Mouse (Mus musculus) neural tube, embryonic 14.5 days (tissue): ENCODE measurements at regions not wholly inside any gene's neighbourhood (a gene's known extent, or its start where the extent isn't known, plus 50 kb on each side); places are given as distances from the start of the nearest gene placed in this dataset.
A peak's percentile ranks its signal among the peaks of the same experiment; 100 is the strongest.

ENCODE experiments used
- ATAC-seq: fragments of 200-750 bp; cut with Nextera tagmentation; 2 replicates; pipeline ENCODE4 v1.8.0; 2017; ENCODE audit warnings: low read depth, mild to moderate bottlenecking, moderate TSS enrichment, moderate library complexity
- H3K27ac ChIP-seq: fragments of 300-500 bp; sonication (generic); 2 replicates; pipeline ENCODE4 v1.5.1; 2014; ENCODE audit warnings: low read depth, mild to moderate bottlenecking, control low read depth, low read length, moderate library complexity, mixed read lengths
- H3K27me3 ChIP-seq: fragments of 300-500 bp; sonication (generic); 2 replicates; pipeline ENCODE4 v1.6.1; 2014; ENCODE audit warnings: low read length; ENCODE audit not compliant: control insufficient read depth, insufficient read depth
- H3K36me3 ChIP-seq: fragments of 300-500 bp; sonication (generic); 2 replicates; pipeline ENCODE4 v1.6.1; 2014; ENCODE audit warnings: low read length, mixed read lengths; ENCODE audit not compliant: control insufficient read depth, insufficient read depth
- H3K4me1 ChIP-seq: fragments of 300-500 bp; sonication (generic); 2 replicates; pipeline ENCODE4 v1.6.1; 2014; ENCODE audit warnings: low read length; ENCODE audit not compliant: control insufficient read depth, insufficient read depth
- H3K4me2 ChIP-seq: fragments of 300-500 bp; sonication (generic); 2 replicates; pipeline ENCODE4 v1.6.1; 2014; ENCODE audit warnings: mild to moderate bottlenecking, low read depth, low read length, control low read depth
- H3K4me3 ChIP-seq: fragments of 300-500 bp; sonication (generic); 2 replicates; pipeline ENCODE4 v1.5.1; 2014; ENCODE audit warnings: low read depth, low read length, control low read depth, mixed read lengths
- H3K9ac ChIP-seq: fragments of 300-500 bp; sonication (generic); replicated peaks from 2 replicates; pipeline ENCODE4 v1.6.1; 2014; ENCODE audit warnings: low read depth, mild to moderate bottlenecking, control low read depth, low read length, mixed read lengths
- H3K9me3 ChIP-seq: fragments of 300-500 bp; sonication (generic); 2 replicates; pipeline ENCODE4 v1.6.1; 2016; ENCODE audit warnings: low read length; ENCODE audit not compliant: control insufficient read depth
- WGBS: fragments of 180-500 bp; shearing (Covaris S2); extraction: QIAGEN DNeasy Blood & Tissue Kit; methylation state at CpG from one replicate; pipeline ENCODE4 v1.1.7; 2014; 5-methylcytosine and 5-hydroxymethylcytosine counted together

GRCm38 (mm10) chr8:103270815-103271553 is 485.5 kb upstream of the Cdh11 start:
- ATAC-seq = 0 out of 2 replicates have a peak, but pooled peaks have one; percentile 25
- WGBS = 23% methylated on average over 9 of the region's 9 CpGs

DNA sequence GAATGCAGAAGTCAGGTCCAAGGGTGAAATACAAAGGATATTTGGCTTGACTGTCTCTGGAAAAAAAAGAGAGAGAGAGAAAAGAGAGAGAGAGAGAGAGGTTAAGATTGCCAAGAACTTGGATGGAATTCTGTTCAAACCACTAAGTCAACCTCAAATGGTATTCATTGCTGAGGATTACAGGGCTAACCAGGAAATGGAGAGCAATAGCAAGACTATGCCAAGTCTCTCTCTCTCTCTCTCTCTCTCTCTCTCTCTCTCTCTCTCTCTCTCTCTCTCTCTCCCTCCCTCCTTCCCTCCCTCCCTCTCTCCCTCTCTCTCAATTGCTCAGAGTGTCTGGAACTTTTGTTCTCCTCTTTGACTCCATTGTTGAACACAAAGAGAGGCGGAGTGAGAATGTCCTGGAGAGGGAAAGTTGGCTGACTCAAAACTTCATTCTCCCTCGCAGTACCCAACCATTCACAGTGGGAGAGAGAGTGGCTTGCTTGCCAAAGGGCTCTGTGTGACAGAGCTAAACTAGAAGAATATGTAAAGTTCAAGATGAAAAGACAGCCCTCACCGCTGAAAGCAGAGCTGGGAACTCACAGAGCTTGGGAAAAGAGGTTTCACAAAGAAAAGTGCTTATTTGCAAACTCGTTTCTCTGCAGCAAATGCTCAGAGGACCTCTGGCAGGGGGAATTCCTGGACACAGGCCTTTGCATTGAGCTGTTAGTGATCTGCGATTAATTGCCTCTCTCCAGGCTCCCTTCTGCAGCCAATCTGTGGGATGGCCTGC is 487.1 kb upstream of the Cdh11 start:
- WGBS = 11% methylated on average over 5 of the region's 5 CpGs
- Histone ChIP-seq H3K9me3 (no peaks in the 10 kb centered on the region), H3K4me3 (no peak overlapping the region), H3K9ac (no peak overlapping the region), H3K27me3 (no peaks in the 10 kb centered on the region), H3K36me3 (no peaks in the 10 kb centered on the region), H3K4me2 (no peak overlapping the region), H3K27ac (peak overlapping the region; percentile 1; the same call in 1 of the 2 replicates), H3K4me1 (peaks cover 8% of the 10 kb centered on the region; the same call in 1 of the 2 replicates)
- peak; percentile 86 for ATAC-seq

More at GRCm38 (mm10) chr8:103270815-103271553, 485.5 kb upstream of the Cdh11 start:
- no peak overlapping the region for H3K4me2 ChIP-seq
- no peak overlapping the region for H3K9ac ChIP-seq
- H3K36me3 ChIP-seq = no peaks in the 10 kb centered on the region
- H3K27me3 ChIP-seq = no peaks in the 10 kb centered on the region
- H3K4me3 ChIP-seq = no peak overlapping the region
- H3K27ac ChIP-seq = no peak overlapping the region
- no peaks in the 10 kb centered on the region for H3K9me3 ChIP-seq
- H3K4me1 ChIP-seq = peaks cover 8% of the 10 kb centered on the region; the same call in 1 of the 2 replicates

- 93% methylated on average over 2 of the region's 2 CpGs for WGBS
- ATAC-seq = no peak
- peaks cover 8% of the 10 kb centered on the region; the same call in 1 of the 2 replicates for H3K4me1 ChIP-seq
- H3K9ac ChIP-seq = no peak overlapping the region
- H3K9me3 ChIP-seq = no peaks in the 10 kb centered on the region
- H3K27me3 ChIP-seq = no peaks in the 10 kb centered on the region
- no peaks in the 10 kb centered on the region for H3K36me3 ChIP-seq
- no peak overlapping the region for H3K4me2 ChIP-seq
- H3K27ac ChIP-seq = peak overlapping the region; percentile 1; the same call in 1 of the 2 replicates
- H3K4me3 ChIP-seq = no peak overlapping the region
Measured at GRCm38 (mm10) chr8:103273476-103273875, 488.0 kb upstream of the Cdh11 start.

DNA sequence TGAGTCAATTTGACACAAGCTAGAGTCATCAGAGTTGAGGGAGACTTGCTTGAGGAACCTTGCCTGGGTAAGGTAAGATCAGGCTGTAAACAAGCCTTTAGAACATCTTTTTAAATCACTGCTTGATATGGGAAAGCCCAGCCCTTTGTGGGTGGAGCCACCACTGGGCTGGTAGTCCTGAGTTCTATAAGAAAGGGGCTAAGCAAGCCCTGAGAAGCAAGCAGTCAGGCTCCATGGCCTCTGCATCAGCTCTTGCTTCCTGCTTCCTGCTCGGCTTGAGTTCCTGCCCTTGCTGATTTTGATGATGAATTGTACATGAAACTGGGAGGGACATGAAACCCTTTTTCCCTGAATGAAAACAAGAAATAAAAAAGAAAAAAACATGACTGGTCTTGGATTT is 496.4 kb upstream of the Cdh11 start:
- no peak for ATAC-seq
- H3K27ac ChIP-seq = no peak overlapping the region
- H3K4me1 ChIP-seq = no peaks in the 10 kb centered on the region
- no peak overlapping the region for H3K4me3 ChIP-seq
- 42% methylated on average over 1 of the region's 1 CpGs for WGBS
- no peaks in the 10 kb centered on the region for H3K36me3 ChIP-seq
- no peaks in the 10 kb centered on the region for H3K27me3 ChIP-seq
- no peaks in the 10 kb centered on the region for H3K9me3 ChIP-seq
- H3K9ac ChIP-seq = no peak overlapping the region
- no peak overlapping the region for H3K4me2 ChIP-seq

GRCm38 (mm10) chr8:103288561-103288974 is 503.1 kb upstream of the Cdh11 start:
- ATAC-seq = no peak
- Histone ChIP-seq H3K36me3 (no peaks in the 10 kb centered on the region), H3K4me3 (no peak overlapping the region), H3K9me3 (no peaks in the 10 kb centered on the region), H3K4me1 (0 out of 2 replicates have a peak, but pooled peaks cover 6% of the 10 kb centered on the region), H3K27ac (no peak overlapping the region), H3K4me2 (no peak overlapping the region), H3K27me3 (no peaks in the 10 kb centered on the region), H3K9ac (no peak overlapping the region)
- 43% methylated on average over 12 of the region's 12 CpGs for WGBS

- WGBS = 63% methylated on average over 2 of the region's 2 CpGs
- no peak overlapping the region for H3K4me3 ChIP-seq
- no peaks in the 10 kb centered on the region for H3K9me3 ChIP-seq
- H3K4me2 ChIP-seq = no peak overlapping the region
- H3K27me3 ChIP-seq = no peaks in the 10 kb centered on the region
- H3K36me3 ChIP-seq = no peaks in the 10 kb centered on the region
- ATAC-seq = no peak
- H3K9ac ChIP-seq = no peak overlapping the region
- H3K27ac ChIP-seq = no peak overlapping the region
- 0 out of 2 replicates have a peak, but pooled peaks cover 6% of the 10 kb centered on the region for H3K4me1 ChIP-seq
Measured at GRCm38 (mm10) chr8:103292896-103293295, 507.5 kb upstream of the Cdh11 start.

DNA sequence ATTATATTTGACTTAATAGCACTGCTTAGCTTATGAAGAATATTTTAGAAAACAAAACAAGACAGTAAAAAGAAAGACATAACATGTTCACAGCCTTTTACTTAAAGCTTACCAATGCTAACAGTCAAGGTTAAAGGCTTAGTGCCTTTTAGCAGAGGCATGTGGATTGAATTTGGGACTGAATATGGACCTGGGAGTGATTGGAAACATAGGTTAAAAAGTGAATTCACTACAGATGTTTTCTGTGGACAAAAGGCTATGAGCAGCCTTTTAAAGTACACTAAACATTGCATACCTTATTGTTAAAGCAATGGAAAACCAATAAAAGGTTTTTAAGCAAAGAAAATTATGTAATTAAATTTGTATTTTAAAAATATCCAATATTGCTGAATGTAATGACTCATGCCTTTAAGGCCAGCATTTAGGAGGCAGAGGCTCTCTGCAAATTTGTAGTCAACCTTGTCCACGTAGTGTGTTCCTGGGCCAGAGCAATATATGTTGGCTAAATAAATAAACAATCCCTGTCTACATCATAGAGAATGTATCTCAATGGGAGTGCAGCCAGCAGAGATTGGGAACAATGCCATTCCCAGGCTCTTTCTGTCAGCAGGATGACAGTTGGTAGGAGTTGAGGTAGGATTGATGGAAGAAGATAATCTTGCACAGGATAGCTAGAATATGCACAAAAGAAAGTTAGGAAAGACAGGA is 521.2 kb upstream of the Cdh11 start:
- no peak overlapping the region for H3K9ac ChIP-seq
- H3K27me3 ChIP-seq = no peaks in the 10 kb centered on the region
- H3K27ac ChIP-seq = no peak overlapping the region
- 72% methylated on average over 1 of the region's 1 CpGs for WGBS
- H3K4me3 ChIP-seq = no peak overlapping the region
- no peak overlapping the region for H3K4me2 ChIP-seq
- H3K9me3 ChIP-seq = no peaks in the 10 kb centered on the region
- no peaks in the 10 kb centered on the region for H3K36me3 ChIP-seq
- H3K4me1 ChIP-seq = no peaks in the 10 kb centered on the region
- ATAC-seq = no peak

GRCm38 (mm10) chr8:103313576-103313975 is 528.1 kb upstream of the Cdh11 start:
- no peak for ATAC-seq

More at GRCm38 (mm10) chr8:103313576-103313975, 528.1 kb upstream of the Cdh11 start:
- H3K4me2 ChIP-seq = no peak overlapping the region
- no peak overlapping the region for H3K9ac ChIP-seq
- H3K4me3 ChIP-seq = no peak overlapping the region
- H3K36me3 ChIP-seq = no peaks in the 10 kb centered on the region
- H3K27me3 ChIP-seq = no peaks in the 10 kb centered on the region
- WGBS = 25% methylated on average over 1 of the region's 1 CpGs
- no peaks in the 10 kb centered on the region for H3K4me1 ChIP-seq
- H3K27ac ChIP-seq = no peak overlapping the region
- no peaks in the 10 kb centered on the region for H3K9me3 ChIP-seq
